Mouse (Mus musculus) heart, postnatal 14 days (tissue): ENCODE measurements around the gene Tex48. TPM values are rescaled to one million over a fixed set of nuclear protein-coding genes. Genes with fewer than 3 reads are reported as not detected.

ENCODE experiments used
- DNase-seq, 2 experiments: peaks; one replicate each; pipeline ENCODE4 v3.0.0; 2021 to 2022
- intact Hi-C: fragments of 180-260 bp; cut with DNase I; formaldehyde crosslinking; loops from one replicate; pipeline ENCODE4 v1.15.1; 2025
- long read RNA-seq, 2 experiments: library from polyadenylated mRNA; stranded (forward); transcript quantifications; one replicate each; pipeline ENCODE4 v2.0.0; 2021
- total RNA-seq, 2 experiments: library from RNA; stranded (reverse); gene quantifications; 2 replicates each; pipeline ENCODE4 v1.2.3; 2021

Tex48 gene
- not detected for total RNA-seq
- long read RNA-seq, experiment 1: 0 reads
- long read RNA-seq, experiment 2: 0 reads

DNA sequence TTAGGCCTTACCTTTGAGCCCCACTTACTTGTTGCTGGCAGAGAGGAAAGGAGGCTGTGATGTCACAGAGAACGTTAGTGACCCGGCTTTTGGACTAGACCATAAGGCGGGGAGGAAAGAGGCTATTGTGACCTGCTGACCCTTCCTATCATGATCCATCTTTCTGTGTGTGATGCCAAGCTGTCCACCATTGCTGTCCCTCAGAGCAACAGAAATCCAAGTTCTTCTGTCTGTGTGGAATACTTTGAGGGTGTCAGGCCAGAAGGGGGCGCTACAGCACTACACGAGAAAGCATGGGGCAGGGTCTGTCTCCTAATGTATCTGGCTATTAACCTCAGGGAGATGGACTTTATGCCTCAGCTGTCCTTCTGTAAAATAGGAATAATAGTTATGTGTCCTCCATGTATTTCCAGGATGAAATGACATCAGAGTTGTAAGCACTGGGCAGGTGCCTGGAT lies at the start of gene Tex48:
TSS of gene Tex48 (minus strand) at position 51 of the 458 bp plus-strand sequence.
- no peak for DNase-seq
- intact Hi-C loops: no loop called here

GRCm38 (mm10) chr4:63668255-63668654 lies 46.0 kb upstream of the Tex48 start:
- intact Hi-C loops: no loop called here
- peak in 1 of 2 experiments; percentile 18 for DNase-seq

GRCm38 (mm10) chr4:63665738-63666137 lies 43.5 kb upstream of the Tex48 start:
- no peak for DNase-seq
- intact Hi-C loops: no loop called here

DNA sequence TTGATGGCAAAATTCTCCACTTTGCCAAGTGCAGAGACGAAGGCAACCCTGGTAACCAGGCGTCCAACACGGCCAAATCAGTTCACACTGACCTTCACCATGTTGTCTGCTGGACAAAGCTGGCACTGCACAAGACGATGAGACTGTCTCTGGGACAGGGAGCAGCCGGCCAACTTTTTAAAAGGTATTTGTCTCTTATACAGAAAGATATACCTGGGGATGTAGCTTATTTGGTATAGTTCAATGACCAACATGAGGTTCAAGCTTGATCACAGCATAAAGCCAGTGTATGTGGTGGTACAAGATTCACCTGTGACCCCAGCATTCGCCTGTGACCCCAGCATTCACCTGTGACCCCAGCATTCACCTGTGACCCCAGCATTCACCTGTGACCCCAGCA lies 41.1 kb upstream of the Tex48 start, which contains the start of gene Gm11214:
TSS of gene Gm11214 (minus strand) at position 101 of the 400 bp plus-strand sequence.
- no peak for DNase-seq
- intact Hi-C loops: no loop called here

DNA sequence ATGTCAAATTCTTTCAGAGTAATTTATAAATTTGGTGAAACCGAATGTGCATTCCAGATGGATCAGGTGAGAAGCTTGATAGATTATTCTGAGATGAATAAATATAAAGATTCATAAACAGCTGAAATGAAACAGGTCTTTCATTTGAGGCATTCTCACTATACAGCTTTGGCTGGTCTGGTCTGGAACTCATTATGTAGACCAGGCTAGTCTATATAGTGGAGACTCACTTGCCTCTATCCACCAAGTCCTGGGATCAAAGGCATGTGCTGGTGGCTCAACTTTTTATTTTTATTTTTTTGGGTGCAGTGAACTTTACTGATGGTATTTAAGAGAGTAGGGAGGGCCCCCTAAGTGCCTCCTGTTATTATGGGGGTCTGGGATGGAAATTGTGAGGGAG lies 39.6 kb upstream of the Tex48 start:
- DNase-seq: no peak

DNA sequence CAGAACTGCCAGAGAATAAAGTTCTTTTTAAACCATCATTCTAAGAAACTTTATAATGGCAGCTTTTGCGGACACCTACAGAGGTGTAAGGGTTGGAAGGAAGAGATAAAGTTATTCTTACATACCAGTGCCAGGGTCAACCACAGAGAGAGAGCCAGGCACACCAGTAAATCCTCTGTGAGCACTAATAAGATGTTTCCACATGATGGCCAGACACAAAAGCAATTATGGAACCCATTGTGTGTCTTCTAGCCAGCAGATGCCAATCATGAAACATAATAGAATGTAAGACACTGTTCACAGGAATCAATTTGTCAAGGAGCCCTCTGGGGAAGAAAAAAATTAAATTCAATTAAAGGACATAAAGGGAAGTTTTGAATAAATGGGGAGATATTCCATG lies 39.2 kb upstream of the Tex48 start:
- DNase-seq: no peak
- intact Hi-C loops: no loop called here

More for the DNA sequence above, 39.6 kb upstream of the Tex48 start:
- intact Hi-C loops: no loop called here

GRCm38 (mm10) chr4:63659775-63660174 lies 37.5 kb upstream of the Tex48 start:
- DNase-seq: no peak
- intact Hi-C loops: no loop called here

- intact Hi-C loops: no loop called here
- no peak for DNase-seq
Measured at GRCm38 (mm10) chr4:63659086-63659485, 36.9 kb upstream of the Tex48 start.

- no peak for DNase-seq
- intact Hi-C loops: no loop called here
Measured at GRCm38 (mm10) chr4:63654381-63654780, 32.2 kb upstream of the Tex48 start.

DNA sequence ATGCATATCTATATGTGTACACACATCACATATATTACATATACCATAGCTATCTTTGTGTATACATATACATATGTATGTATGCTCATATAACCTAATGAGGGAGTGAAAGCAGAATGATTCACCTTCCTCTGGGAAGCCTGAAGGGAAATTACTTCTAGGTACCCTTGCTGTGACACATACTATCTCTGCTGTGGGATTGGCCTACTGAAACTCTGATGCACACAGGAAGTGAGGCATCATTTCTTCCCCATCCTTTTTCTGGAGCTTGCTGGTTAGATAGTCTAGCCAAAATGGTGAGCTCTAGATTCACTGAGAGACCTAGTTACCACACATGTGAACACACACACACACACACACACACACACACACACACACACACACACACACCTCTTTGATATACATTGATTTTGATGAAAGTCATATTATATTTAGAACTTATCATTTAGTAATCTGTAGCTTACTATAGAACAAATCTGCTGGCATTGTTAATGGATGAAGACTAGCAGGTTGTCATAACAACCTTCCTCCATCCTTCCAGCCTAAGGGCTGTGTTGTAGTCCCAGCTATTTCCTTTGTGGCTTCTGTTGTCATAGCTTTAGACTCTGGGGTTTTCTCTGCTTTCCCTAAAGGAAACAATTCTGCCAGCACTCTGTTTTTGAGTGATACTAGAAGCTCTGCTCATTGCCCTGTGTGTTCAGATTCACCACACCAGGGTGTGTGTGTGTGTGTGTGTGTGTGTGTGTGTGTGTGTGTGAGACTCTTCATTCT lies 21.9 kb upstream of the Tex48 start:
- DNase-seq: no peak
- intact Hi-C loops: no loop called here

GRCm38 (mm10) chr4:63639842-63640241 lies 17.6 kb upstream of the Tex48 start:
- no peak for DNase-seq
- intact Hi-C loops: no loop called here

GRCm38 (mm10) chr4:63638603-63639002 lies 16.4 kb upstream of the Tex48 start:
- no peak for DNase-seq

DNA sequence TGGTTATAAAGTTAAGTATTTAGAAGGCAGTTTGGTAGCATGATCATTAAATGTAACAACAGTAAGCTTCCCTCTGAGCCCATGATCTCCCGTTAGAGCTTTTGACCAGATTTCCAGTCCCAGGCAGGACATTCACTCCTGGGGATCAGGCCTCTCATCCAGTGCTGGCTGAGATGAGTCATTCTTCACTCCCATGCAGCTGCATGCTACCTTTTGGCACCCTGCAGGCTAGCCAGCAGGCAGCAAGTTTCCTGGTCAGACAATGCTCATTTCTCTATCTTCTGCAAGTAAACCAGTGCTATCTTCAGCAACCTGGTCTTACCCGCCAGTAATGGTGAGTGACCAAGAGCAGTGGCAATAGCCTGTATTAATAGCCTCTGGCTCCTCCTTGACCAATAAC lies 11.0 kb upstream of the Tex48 start:
- intact Hi-C loops: no loop called here
- DNase-seq: no peak

More at GRCm38 (mm10) chr4:63638603-63639002, 16.4 kb upstream of the Tex48 start:
- intact Hi-C loops: no loop called here

DNA sequence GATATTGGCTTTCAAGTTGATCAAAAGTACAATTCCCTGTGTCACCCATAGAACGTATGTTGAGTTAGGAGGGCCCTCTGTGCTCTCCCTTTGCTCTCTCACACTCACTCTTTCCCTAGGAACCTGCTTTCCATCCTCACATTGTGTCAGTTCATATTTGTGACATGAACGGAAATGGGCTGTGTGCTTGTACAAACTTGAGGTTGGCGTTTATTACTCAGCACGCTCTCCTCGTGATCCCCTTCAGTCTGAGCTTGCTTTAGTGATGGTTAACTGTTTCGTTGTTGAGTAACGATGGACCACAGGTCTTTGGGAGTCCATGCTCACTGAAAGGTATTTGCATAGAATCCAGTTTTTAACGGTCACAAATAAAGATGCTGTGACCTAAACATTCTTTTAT lies 4.9 kb upstream of the Tex48 start:
- DNase-seq: no peak
- intact Hi-C loops: no loop called here

- intact Hi-C loops: no loop called here
- no peak for DNase-seq
Measured at GRCm38 (mm10) chr4:63625563-63626080, 3.4 kb upstream of the Tex48 start.

- intact Hi-C loops: no loop called here
- DNase-seq: no peak
Measured at GRCm38 (mm10) chr4:63621861-63622260, 367 bp downstream of the Tex48 start.

DNA sequence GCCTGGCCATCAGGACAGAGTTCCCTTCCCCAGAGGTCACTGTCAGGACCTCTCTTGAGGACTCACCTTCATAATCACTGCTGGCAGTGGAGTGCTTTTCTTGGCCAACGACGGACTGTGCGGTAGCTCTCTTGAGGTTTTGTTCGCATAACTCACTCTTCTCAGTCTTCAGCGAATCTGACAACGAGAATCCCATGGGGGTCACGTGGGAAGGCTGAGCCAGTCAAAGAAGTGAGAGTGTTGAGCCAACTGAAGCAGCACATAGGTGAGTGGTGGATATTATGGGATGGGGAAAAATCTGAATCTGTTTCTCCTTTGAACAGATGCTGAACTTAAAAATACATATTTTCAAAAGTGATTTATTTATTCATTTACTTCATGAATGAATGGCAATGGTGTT lies 13.8 kb downstream of the Tex48 start:
- DNase-seq: no peak
- intact Hi-C loops: no loop called here

GRCm38 (mm10) chr4:63605968-63606367 lies 16.3 kb downstream of the Tex48 start:
- no peak for DNase-seq
- intact Hi-C loops: no loop called here

- intact Hi-C loops: no loop called here
- DNase-seq: peak; percentile 14 to 16
Measured at GRCm38 (mm10) chr4:63605545-63605944, 16.7 kb downstream of the Tex48 start.

DNA sequence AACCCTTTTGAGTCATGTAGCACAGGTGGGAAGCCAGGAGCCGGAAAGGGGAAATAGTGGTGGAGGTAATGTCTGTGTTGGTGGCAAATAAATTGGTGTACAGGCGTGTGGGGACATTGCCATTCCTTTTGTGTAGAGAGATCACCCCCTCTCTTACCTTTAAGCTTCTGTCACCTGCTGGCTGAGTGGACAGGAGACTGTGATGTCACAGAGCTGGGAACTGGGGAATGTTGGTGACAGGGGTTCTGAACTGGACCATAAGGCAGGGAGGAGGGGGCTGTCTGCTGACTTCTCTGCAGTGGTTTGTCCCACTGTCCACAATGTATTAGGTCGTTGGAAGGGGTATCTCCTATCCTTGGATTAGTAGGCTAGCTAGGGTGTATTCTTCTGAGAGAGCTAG lies 17.3 kb downstream of the Tex48 start, which contains the start of gene Gm11213:
TSS of gene Gm11213 (minus strand) at position 317 of the 400 bp plus-strand sequence.
- intact Hi-C loops: no loop called here
- DNase-seq: no peak

DNA sequence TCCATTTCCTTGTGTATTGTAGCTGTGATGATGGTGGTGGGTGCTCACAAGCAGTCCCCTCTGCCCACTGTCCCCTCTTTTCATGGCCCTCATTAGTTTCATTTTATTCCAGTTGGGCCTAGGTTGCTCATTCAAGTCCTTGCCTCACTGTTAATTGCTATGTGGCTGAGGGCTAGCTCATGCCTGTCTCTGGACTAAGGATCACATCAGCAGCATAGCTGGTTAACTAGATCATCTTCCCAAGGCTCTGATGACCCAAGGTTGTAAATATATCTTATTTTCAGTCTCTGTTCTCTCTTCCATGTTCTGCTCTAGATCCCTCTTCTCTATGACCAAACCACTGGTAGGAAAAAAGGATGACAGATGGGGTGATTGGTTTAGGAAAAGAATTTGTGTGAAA lies 21.0 kb downstream of the Tex48 start:
- no peak for DNase-seq
- intact Hi-C loops: no loop called here

DNA sequence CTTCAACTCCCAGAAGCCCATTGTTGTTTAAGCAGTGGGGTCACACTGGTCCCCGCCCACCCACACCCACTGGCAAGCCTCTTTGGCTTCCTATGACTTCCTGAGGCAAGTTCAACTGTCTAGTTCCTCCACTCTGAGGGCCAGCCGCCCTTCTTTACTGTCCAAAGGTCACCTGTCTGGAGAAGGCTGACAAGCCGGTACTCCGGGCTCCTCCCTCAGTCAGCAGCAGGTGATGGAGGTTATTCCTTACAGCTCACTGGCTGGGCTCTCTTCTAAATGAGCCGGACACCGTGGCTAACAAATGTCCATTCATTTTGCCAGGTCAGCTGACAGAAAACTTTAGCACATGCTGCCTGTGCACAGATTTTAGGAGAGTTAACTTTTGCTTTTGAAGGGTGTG lies 21.4 kb downstream of the Tex48 start:
- intact Hi-C loops: no loop called here

More for the DNA sequence above, 21.4 kb downstream of the Tex48 start:
- no peak for DNase-seq
